Comparison of ENCODE assay signal across 1 mouse cellular context in genomic region chr2:163452738-163453137, GRCm38 (mm10).
TF ChIP-seq lines count a peak whose summit lies in the region.

No protein-coding gene starts in this region.

TF ChIP-seq in CH12.LX, 34 proteins besides CTCF, POLR2A, EP300 and RAD21 (continued from another document):
- no peak for TF ChIP-seq SMC3 (IDR thresholded peaks at IDR 0.05; ENCODE audit: low read depth, low read length)
- TF ChIP-seq MXI1 (IDR thresholded peaks at IDR 0.05; ENCODE audit: low read depth, low read length), result no peak
- TF ChIP-seq JUN (IDR thresholded peaks at IDR 0.05; ENCODE audit: insufficient read depth, low read depth, low read length), result no peak
- no peak for TF ChIP-seq HCFC1 (IDR thresholded peaks at IDR 0.05; ENCODE audit: low read depth, low read length)
- TF ChIP-seq ZMIZ1 (IDR thresholded peaks at IDR 0.05; ENCODE audit: low read depth, low read length), result no peak
- TF ChIP-seq PAX5 (IDR thresholded peaks at IDR 0.05; ENCODE audit: low read length), result no peak
- no peak for TF ChIP-seq MAZ (IDR thresholded peaks at IDR 0.05; ENCODE audit: low read depth, low read length)
